Mouse (Mus musculus) heart, embryonic 11.5 days (tissue): ENCODE data around the gene Rbm5. TPM values are rescaled to one million over a fixed set of nuclear protein-coding genes. Genes with fewer than 3 reads are reported as not detected.

Source experiments
- ATAC-seq: fragments of 200-750 bp; cut with Nextera tagmentation; replicated peaks from 2 replicates; pipeline ENCODE4 v1.8.0; 2017; ENCODE audit warnings: moderate library complexity; ENCODE audit not compliant: insufficient number of reproducible peaks, low FRiP score, low TSS enrichment
- H3K27ac ChIP-seq: fragments of 300-500 bp; sonication (generic); 2 replicates; pipeline ENCODE4 v1.5.1; 2014; ENCODE audit warnings: mild to moderate bottlenecking, low read depth, low read length
- H3K27me3 ChIP-seq: fragments of 300-500 bp; sonication (generic); 2 replicates; pipeline ENCODE4 v1.6.1; 2014; ENCODE audit warnings: mild to moderate bottlenecking, low read length, mixed read lengths; ENCODE audit not compliant: control insufficient read depth, insufficient read depth
- H3K36me3 ChIP-seq: fragments of 300-500 bp; sonication (generic); 2 replicates; pipeline ENCODE4 v1.6.1; 2014; ENCODE audit warnings: mild to moderate bottlenecking, low read length, moderate library complexity, mixed read lengths; ENCODE audit not compliant: control insufficient read depth, insufficient read depth
- H3K4me1 ChIP-seq: fragments of 300-500 bp; sonication (generic); 2 replicates; pipeline ENCODE4 v1.6.1; 2014; ENCODE audit warnings: low read length; ENCODE audit not compliant: control insufficient read depth, insufficient read depth
- H3K4me2 ChIP-seq: fragments of 300-500 bp; sonication (generic); 2 replicates; pipeline ENCODE4 v1.6.1; 2014; ENCODE audit warnings: mild to moderate bottlenecking, moderate library complexity
- H3K4me3 ChIP-seq: fragments of 300-500 bp; sonication (generic); 2 replicates; pipeline ENCODE4 v1.5.1; 2014; ENCODE audit warnings: low read depth, low read length
- H3K9ac ChIP-seq: fragments of 300-500 bp; sonication (generic); 2 replicates; pipeline ENCODE4 v1.6.1; 2014; ENCODE audit warnings: mild to moderate bottlenecking, low read depth, low read length, moderate library complexity
- H3K9me3 ChIP-seq: fragments of 300-500 bp; sonication (generic); replicated peaks from 2 replicates; pipeline ENCODE4 v1.6.1; 2016; ENCODE audit warnings: low read length; ENCODE audit not compliant: control insufficient read depth
- WGBS: fragments of 180-500 bp; shearing (Covaris S2); extraction: QIAGEN DNeasy Blood & Tissue Kit; methylation state at CpG from one replicate; pipeline ENCODE4 v1.1.7; 2014; ENCODE audit not compliant: insufficient replicate concordance; 5-methylcytosine and 5-hydroxymethylcytosine counted together
- polyA plus RNA-seq: library from polyadenylated mRNA; unstranded; fragments of >200 nt; fragmentation: Nextera tagmentation; extraction: Ambion mirVana; gene quantifications from 2 replicates; pipeline ENCODE4 v1.2.1, GENCODE M21; 2014

The Rbm5 gene
- polyA plus RNA-seq, 1 experiment from 2014 or later, result 135 TPM

DNA sequence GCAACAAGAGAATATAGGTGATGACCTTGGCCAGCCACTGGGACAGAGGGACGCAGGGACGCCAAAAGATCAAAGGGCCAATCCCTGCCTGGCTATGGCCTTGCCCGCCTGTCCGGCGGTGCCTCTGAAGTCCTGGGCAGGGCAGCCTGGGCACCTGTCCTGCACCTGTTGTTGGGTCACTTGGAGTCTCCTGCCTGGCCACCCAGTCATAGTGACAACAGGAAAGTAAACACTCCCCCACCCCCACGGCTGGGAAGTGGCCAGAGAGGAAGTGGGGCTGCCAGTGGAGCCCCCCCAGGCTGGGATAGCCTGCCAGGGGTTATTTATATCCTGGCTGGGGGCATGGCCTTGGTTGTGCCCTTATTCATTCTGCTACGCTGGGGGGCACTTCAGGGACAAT, 76.2 kb downstream of the Rbm5 start:
- no peak for ATAC-seq
- peaks cover 44% of the 10 kb centered on the region for H3K4me1 ChIP-seq
- no peak overlapping the region for H3K9ac ChIP-seq
- H3K27ac ChIP-seq, result no peak overlapping the region
- 0 out of 2 replicates have a peak, but pooled peaks cover 3% of the 10 kb centered on the region for H3K36me3 ChIP-seq
- H3K27me3 ChIP-seq, result no peaks in the 10 kb centered on the region
- no peak overlapping the region for H3K4me2 ChIP-seq
- 70% methylated on average over 7 of the region's 7 CpGs for WGBS
- H3K4me3 ChIP-seq, result no peak overlapping the region
- H3K9me3 ChIP-seq, result no peaks in the 10 kb centered on the region

DNA sequence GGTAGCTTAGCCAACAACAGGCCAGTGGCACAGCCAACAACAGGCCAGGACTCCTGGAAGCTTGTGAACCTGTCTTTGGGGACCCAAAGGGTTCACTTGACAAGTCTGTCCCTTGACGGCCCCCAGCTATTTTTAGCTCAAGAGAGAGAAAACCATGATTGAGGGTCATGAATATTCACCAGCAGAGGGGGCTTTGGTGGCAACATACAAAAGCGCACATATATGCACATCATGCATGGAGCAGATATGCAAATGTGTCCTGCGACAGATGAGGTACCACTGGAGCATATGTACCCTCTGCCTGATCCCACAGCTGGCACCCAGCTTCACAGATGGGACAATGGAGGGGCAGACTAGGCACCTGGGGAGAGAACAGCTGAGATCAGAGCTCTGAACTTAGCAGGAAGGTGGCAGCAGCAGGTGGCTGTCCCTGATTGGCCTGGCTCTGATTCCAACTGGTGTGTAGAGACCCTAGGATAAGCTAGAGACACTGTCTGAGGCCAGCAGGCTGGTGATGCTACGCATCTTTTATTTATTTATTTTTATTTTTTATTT, 77.3 kb downstream of the Rbm5 start:
- Histone ChIP-seq H3K4me2 (no peak overlapping the region; the same call in 1 of the 2 replicates), H3K9ac (no peak overlapping the region), H3K27me3 (no peaks in the 10 kb centered on the region), H3K4me1 (peaks cover 34% of the 10 kb centered on the region), H3K4me3 (no peak overlapping the region), H3K27ac (no peak overlapping the region), H3K36me3 (0 out of 2 replicates have a peak, but pooled peaks cover 3% of the 10 kb centered on the region), H3K9me3 (no peaks in the 10 kb centered on the region)
- 65% methylated on average over 4 of the region's 4 CpGs for WGBS
- no peak for ATAC-seq

DNA sequence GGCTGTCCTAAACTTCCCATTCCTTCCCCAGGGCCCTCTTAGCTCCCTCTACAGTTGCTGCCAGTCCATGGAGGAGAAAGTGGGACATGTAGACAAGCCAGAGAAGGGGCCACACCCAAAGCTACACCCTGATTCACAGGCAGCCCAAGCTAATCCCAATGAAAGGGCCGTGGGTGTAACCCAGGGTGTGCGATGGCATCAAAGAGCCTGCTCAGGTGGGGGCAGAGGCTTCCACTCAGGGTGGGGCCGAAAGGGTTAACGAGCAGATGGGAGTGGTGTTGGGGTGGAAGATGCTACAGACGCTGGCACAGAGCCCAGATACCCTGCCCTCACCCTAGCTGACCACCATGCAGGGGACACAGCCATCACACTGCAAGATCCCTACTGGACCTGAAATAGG, 78.0 kb downstream of the Rbm5 start:
- Histone ChIP-seq H3K27ac (no peak overlapping the region), H3K27me3 (no peaks in the 10 kb centered on the region), H3K36me3 (0 out of 2 replicates have a peak, but pooled peaks cover 3% of the 10 kb centered on the region), H3K4me2 (no peak overlapping the region), H3K9ac (no peak overlapping the region), H3K4me1 (peaks cover 28% of the 10 kb centered on the region), H3K9me3 (no peaks in the 10 kb centered on the region), H3K4me3 (no peak overlapping the region)
- 73% methylated on average over 5 of the region's 5 CpGs for WGBS
- ATAC-seq, result no peak

DNA sequence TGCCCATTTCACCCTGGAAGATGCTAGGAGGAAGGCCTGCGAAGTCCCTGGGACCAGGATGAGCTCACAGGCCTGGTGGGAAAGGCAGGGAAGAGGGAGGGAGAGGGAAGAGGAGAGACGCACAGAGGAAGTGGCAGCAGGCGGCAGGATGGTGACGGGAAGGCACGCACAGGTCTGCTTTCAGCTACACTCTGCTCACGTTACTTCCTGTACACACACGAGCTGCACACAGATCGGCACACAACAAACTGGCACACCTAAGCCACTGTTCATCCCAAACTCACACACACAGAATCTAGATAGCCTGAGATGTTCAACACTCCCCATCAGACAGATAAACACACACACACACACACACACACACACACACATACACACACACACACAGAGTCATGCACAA, 80.4 kb downstream of the Rbm5 start:
- no peak overlapping the region for H3K4me2 ChIP-seq
- H3K4me1 ChIP-seq, result peaks cover 22% of the 10 kb centered on the region
- H3K27me3 ChIP-seq, result no peaks in the 10 kb centered on the region
- H3K9me3 ChIP-seq, result no peaks in the 10 kb centered on the region
- no peak for ATAC-seq
- no peak overlapping the region for H3K27ac ChIP-seq
- no peak overlapping the region for H3K9ac ChIP-seq
- no peak overlapping the region for H3K4me3 ChIP-seq
- WGBS, result 78% methylated on average over 8 of the region's 8 CpGs
- 0 out of 2 replicates have a peak, but pooled peaks cover 5% of the 10 kb centered on the region for H3K36me3 ChIP-seq

Other genes with a start within 250 kb of the Rbm5 start
- gene Tmem115, start 237.1 kb downstream of the Rbm5 start, polyA plus RNA-seq, result 37.0 and 40.6 TPM in 2 replicates
- 16.6 and 21.9 TPM in 2 replicates for gene Cyb561d2, start 228.8 kb downstream of the Rbm5 start, polyA plus RNA-seq
- 26.8 TPM in 2 replicates for gene Nprl2, start 228.8 kb downstream of the Rbm5 start, polyA plus RNA-seq
- not detected in 2 replicates for gene Zmynd10, start 223.7 kb downstream of the Rbm5 start, polyA plus RNA-seq
- 38.9 and 45.7 TPM in 2 replicates for gene Rassf1, start 219.4 kb downstream of the Rbm5 start, polyA plus RNA-seq
- 60.4 and 63.3 TPM in 2 replicates for gene Tusc2, start 207.7 kb downstream of the Rbm5 start, polyA plus RNA-seq
- 105 and 117 TPM in 2 replicates for gene Hyal2, start 203.1 kb downstream of the Rbm5 start, polyA plus RNA-seq
- gene Hyal1, start 194.1 kb downstream of the Rbm5 start, polyA plus RNA-seq, result 3.4 and 3.5 TPM in 2 replicates
- gene Naa80, start 192.1 kb downstream of the Rbm5 start, polyA plus RNA-seq, result 12.2 and 15.2 TPM in 2 replicates
- 0.14 and 0.33 TPM in 2 replicates for gene Hyal3, start 190.2 kb downstream of the Rbm5 start, polyA plus RNA-seq
- 57.5 and 59.1 TPM in 2 replicates for gene Ifrd2, start 183.4 kb downstream of the Rbm5 start, polyA plus RNA-seq
- 5.1 and 5.3 TPM in 2 replicates for gene Sema3b, start 161.8 kb downstream of the Rbm5 start, polyA plus RNA-seq
- gene Gnai2, start 135.6 kb downstream of the Rbm5 start, polyA plus RNA-seq, result 308 and 316 TPM in 2 replicates
- gene Slc38a3, start 101.5 kb downstream of the Rbm5 start, polyA plus RNA-seq, result 2.8 and 3.3 TPM in 2 replicates
- gene Gnat1, start 91.3 kb downstream of the Rbm5 start, polyA plus RNA-seq, result 0.42 and 1.2 TPM in 2 replicates
- gene Sema3f, start 60.5 kb downstream of the Rbm5 start, polyA plus RNA-seq, result 4.6 and 5.8 TPM in 2 replicates
- gene Rbm6, start 102.2 kb upstream of the Rbm5 start, polyA plus RNA-seq, result 46.0 and 51.3 TPM in 2 replicates
- gene Mon1a, start 117.2 kb upstream of the Rbm5 start, polyA plus RNA-seq, result 9.6 and 11.9 TPM in 2 replicates
- 1.3 and 1.6 TPM in 2 replicates for gene Mst1r, start 135.9 kb upstream of the Rbm5 start, polyA plus RNA-seq
- gene Actl11, start 157.5 kb upstream of the Rbm5 start, polyA plus RNA-seq, result not detected in 2 replicates
- 0.46 and 0.70 TPM in 2 replicates for gene Camkv, start 164.7 kb upstream of the Rbm5 start, polyA plus RNA-seq
- gene Traip, start 179.1 kb upstream of the Rbm5 start, polyA plus RNA-seq, result 14.5 and 16.7 TPM in 2 replicates
- gene Uba7, start 204.5 kb upstream of the Rbm5 start, polyA plus RNA-seq, result 43.9 and 47.8 TPM in 2 replicates
- gene Gm20661, start 212.1 kb upstream of the Rbm5 start, polyA plus RNA-seq, result 3.2 and 4.0 TPM in 2 replicates
- gene Inka1, start 214.9 kb upstream of the Rbm5 start, polyA plus RNA-seq, result 66.6 and 66.8 TPM in 2 replicates
- gene Cdhr4, start 221.5 kb upstream of the Rbm5 start, polyA plus RNA-seq, result 7.0 and 10.2 TPM in 2 replicates
- 0.52 and 0.90 TPM in 2 replicates for gene Gm20662, start 225.4 kb upstream of the Rbm5 start, polyA plus RNA-seq
- gene Ip6k1, start 231.5 kb upstream of the Rbm5 start, polyA plus RNA-seq, result 17.0 and 25.5 TPM in 2 replicates